Mouse (Mus musculus): ENCODE results near the gene Scn1b.

DNA sequence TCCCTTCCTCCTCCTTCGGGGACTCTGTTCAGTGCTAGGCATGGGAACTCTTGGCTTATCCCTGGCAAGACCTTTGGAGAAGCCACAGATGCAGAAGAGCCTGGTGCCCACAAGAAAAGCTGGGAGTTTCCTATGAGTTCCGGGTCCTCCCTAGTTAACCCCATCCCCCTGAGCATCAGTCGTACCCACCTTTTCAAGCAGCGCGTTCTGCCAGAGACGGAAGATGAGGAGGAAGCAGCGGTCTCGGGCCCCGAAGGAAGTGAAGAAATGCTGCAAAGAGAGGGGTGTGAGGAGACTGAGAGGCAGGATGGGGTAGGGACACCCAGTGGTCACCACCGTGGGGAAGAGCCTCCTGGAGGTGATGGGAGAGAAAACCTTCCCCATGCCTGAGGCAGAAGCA is 14.1 kb upstream of the Scn1b start:
- TF ChIP-seq CTCF (IDR thresholded peaks at IDR 0.05; ENCODE audit: low read depth, low read length) = no peak
- TF ChIP-seq POLR2A (IDR thresholded peaks at IDR 0.05; ENCODE audit: borderline replicate concordance, low read depth, low read length) = no peak
